Mouse (Mus musculus): ENCODE measurements at regions not wholly inside any gene's neighbourhood (a gene's known extent, or its start where the extent isn't known, plus 50 kb on each side); places are given as distances from the start of the nearest gene placed in this dataset.
"Not testable (repeated sequence)": the region's sequence is repeated elsewhere in the genome, so short reads cannot be mapped to it uniquely, and the experiment has no call there.

GRCm38 (mm10) chr6:100425551-100425950 is 138.3 kb upstream of the Rybp start:
- no peak for DNase-seq (ENCODE audit: low spot score in 2 of 2)

- no peak for DNase-seq (ENCODE audit: low spot score in 2 of 2)
Observed at GRCm38 (mm10) chr6:100424788-100425403, 137.6 kb upstream of the Rybp start.

GRCm38 (mm10) chr6:100424181-100424580 is 136.9 kb upstream of the Rybp start:
- DNase-seq (ENCODE audit: low spot score in 2 of 2): no peak

- no peak for DNase-seq (ENCODE audit: low spot score in 2 of 2)
Observed at GRCm38 (mm10) chr6:100423636-100424035, 136.4 kb upstream of the Rybp start.

GRCm38 (mm10) chr6:100422603-100423002 is 135.3 kb upstream of the Rybp start:
- no peak for DNase-seq (ENCODE audit: low spot score in 2 of 2)

GRCm38 (mm10) chr6:100421706-100422578 is 134.7 kb upstream of the Rybp start:
- DNase-seq (ENCODE audit: low spot score in 2 of 2): no peak

- DNase-seq (ENCODE audit: low spot score in 2 of 2): no peak
Observed at GRCm38 (mm10) chr6:100420602-100421001, 133.3 kb upstream of the Rybp start.

- no peak for DNase-seq (ENCODE audit: low spot score in 2 of 2)
Observed at GRCm38 (mm10) chr6:100419782-100420540, 132.7 kb upstream of the Rybp start.

- DNase-seq (ENCODE audit: low spot score in 2 of 2): peak in 1 of 2 experiments; percentile 22
Observed at GRCm38 (mm10) chr6:100416046-100416445, 128.8 kb upstream of the Rybp start.

- no peak for DNase-seq (ENCODE audit: low spot score in 2 of 2)
Observed at GRCm38 (mm10) chr6:100415514-100415913, 128.2 kb upstream of the Rybp start.

- no peak for DNase-seq (ENCODE audit: low spot score in 2 of 2)
Observed at GRCm38 (mm10) chr6:100414836-100415235, 127.6 kb upstream of the Rybp start.

GRCm38 (mm10) chr6:100412486-100412885 is 125.2 kb upstream of the Rybp start:
- DNase-seq (ENCODE audit: low spot score in 2 of 2): no peak

GRCm38 (mm10) chr6:100411968-100412367 is 124.7 kb upstream of the Rybp start:
- no peak for DNase-seq (ENCODE audit: low spot score in 2 of 2)

- DNase-seq (ENCODE audit: low spot score in 2 of 2): no peak
Observed at GRCm38 (mm10) chr6:100410067-100410631, 122.9 kb upstream of the Rybp start.

- no peak for DNase-seq (ENCODE audit: low spot score in 2 of 2)
Observed at GRCm38 (mm10) chr6:100408826-100409225, 121.5 kb upstream of the Rybp start.

- DNase-seq (ENCODE audit: low spot score in 2 of 2): no peak
Observed at GRCm38 (mm10) chr6:100406504-100406903, 119.2 kb upstream of the Rybp start.

- DNase-seq (ENCODE audit: low spot score in 2 of 2): no peak
Observed at GRCm38 (mm10) chr6:100404161-100404560, 116.9 kb upstream of the Rybp start.

- DNase-seq (ENCODE audit: low spot score in 2 of 2): no peak
Observed at GRCm38 (mm10) chr6:100402716-100403115, 115.4 kb upstream of the Rybp start.

- no peak for DNase-seq (ENCODE audit: low spot score in 2 of 2)
Observed at GRCm38 (mm10) chr6:100401728-100402127, 114.4 kb upstream of the Rybp start.

GRCm38 (mm10) chr6:100399387-100399786 is 112.1 kb upstream of the Rybp start:
- not testable (repeated sequence) for DNase-seq (ENCODE audit: low spot score in 2 of 2)

GRCm38 (mm10) chr6:100396311-100397200 is 109.3 kb upstream of the Rybp start:
- DNase-seq (ENCODE audit: low spot score in 2 of 2): no peak
